Mouse (Mus musculus) brain, embryonic 14.5 days (tissue): ENCODE data around the gene Obox8. TPM values are rescaled to one million over a fixed set of nuclear protein-coding genes. Genes with fewer than 3 reads are reported as not detected.

Experiments
- DNase-seq: peaks from one replicate; pipeline ENCODE4 v3.0.0-alpha.2; 2011; ENCODE audit warnings: low read depth
- CTCF ChIP-seq: fragments of 200-500 bp; IDR thresholded peaks from 2 replicates; pipeline ENCODE4 v1.5.1; 2012; ENCODE audit warnings: inconsistent platforms, mild to moderate bottlenecking, moderate library complexity, borderline replicate concordance; ENCODE audit not compliant: insufficient read depth, insufficient read length; ENCODE audit errors: extremely low read depth
- POLR2A ChIP-seq: fragments of 200-500 bp; IDR thresholded peaks from 2 replicates; pipeline ENCODE4 v1.6.1; 2012; ENCODE audit warnings: mild to moderate bottlenecking, inconsistent platforms, borderline replicate concordance; ENCODE audit not compliant: poor library complexity, insufficient read depth, insufficient read length, severe bottlenecking; ENCODE audit errors: extremely low read depth
- polyA plus RNA-seq: library from polyadenylated mRNA; depleted of rRNA; stranded (reverse); fragments of >200 nt; gene quantifications from 2 replicates; pipeline ENCODE4 v1.2.3, GENCODE M21; 2012; rRNA removed

Obox8 gene
- polyA plus RNA-seq, result not detected in 2 replicates

GRCm38 (mm10) chr7:14333457-14333856 lies at the start of gene Obox8:
TSS of gene Obox8 (minus strand) at chr7:14333557.
- no peak for DNase-seq
- TF ChIP-seq CTCF, result no peak
- no peak for TF ChIP-seq POLR2A

GRCm38 (mm10) chr7:14317209-14317608 lies 16.1 kb downstream of the Obox8 start:
- TF ChIP-seq POLR2A (no peak), CTCF (peak; percentile 42; the same call in 1 of the 2 replicates)
- peak; percentile 0 for DNase-seq

GRCm38 (mm10) chr7:14308671-14309070 lies 24.7 kb downstream of the Obox8 start:
- TF ChIP-seq CTCF (no peak), POLR2A (no peak)
- no peak for DNase-seq

GRCm38 (mm10) chr7:14307571-14307970 lies 25.8 kb downstream of the Obox8 start:
- no peak for DNase-seq
- TF ChIP-seq POLR2A (no peak), CTCF (no peak)

Other genes starting within 250 kb of the Obox8 start
- not detected in 2 replicates for gene Sult2a3, start 210.5 kb downstream of the Obox8 start, polyA plus RNA-seq
- gene Sult2a6, start 78.7 kb downstream of the Obox8 start, polyA plus RNA-seq, result not detected in 2 replicates
- gene Sult2a8, start 113.2 kb upstream of the Obox8 start, polyA plus RNA-seq, result not detected in 2 replicates
- gene Sult2a7, start 160.7 kb upstream of the Obox8 start, polyA plus RNA-seq, result not detected in 2 replicates
- gene Vmn1r90, start 229.9 kb upstream of the Obox8 start, polyA plus RNA-seq, result 1.2 and 1.6 TPM in 2 replicates